Mouse (Mus musculus) erythroblast, embryonic 14.5 days (primary cell): ENCODE results near the gene Asprv1.

ENCODE experiments used
- GATA1 ChIP-seq: IDR thresholded peaks from 2 replicates; pipeline ENCODE4 v1.6.1; 2012; ENCODE audit warnings: low read length, inconsistent platforms, mixed read lengths
- TAL1 ChIP-seq: IDR thresholded peaks from 3 replicates; pipeline ENCODE4 v1.6.1; 2012; ENCODE audit warnings: low read length, inconsistent platforms, mixed read lengths

DNA sequence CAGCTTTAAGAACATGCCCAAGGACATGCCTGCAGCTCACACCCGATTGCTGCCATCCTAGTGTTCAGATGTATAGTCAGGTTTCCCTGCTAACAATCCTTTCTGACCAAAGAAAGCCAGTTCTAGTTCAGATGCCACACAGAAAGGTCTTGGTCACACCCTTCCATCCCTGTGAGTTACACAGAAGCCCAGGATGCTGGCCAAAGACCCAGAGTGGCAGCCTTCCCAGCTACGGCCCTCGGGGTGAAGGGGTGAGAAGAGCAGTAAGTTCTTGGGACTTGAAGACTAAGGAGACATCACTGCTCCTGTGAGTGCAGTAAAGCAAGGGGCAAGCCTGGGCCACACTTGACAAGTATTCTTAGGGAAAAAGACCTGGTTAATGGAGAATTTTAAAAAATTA lies 44.8 kb upstream of the Asprv1 start:
- TF ChIP-seq GATA1: no peak
- TF ChIP-seq TAL1: no peak
